Mouse (Mus musculus): ENCODE measurements around the gene Olfr968.

Olfr968 gene

GRCm38 (mm10) chr9:39783153-39783552, at the start of gene Olfr968:
TSS of gene Olfr968 (minus strand) at chr9:39783253.
- no peak for DNase-seq (ENCODE audit: low read depth)

- no peak for DNase-seq (ENCODE audit: low read depth)
Observed at GRCm38 (mm10) chr9:39808560-39808959, 25.5 kb upstream of the Olfr968 start, which contains the start of gene Olfr970. TSS of gene Olfr970 (plus strand) at chr9:39808860.

GRCm38 (mm10) chr9:39790558-39790957, 7.5 kb upstream of the Olfr968 start, which contains the start of gene Olfr969:
TSS of gene Olfr969 (plus strand) at chr9:39790945.
- DNase-seq (ENCODE audit: low read depth), result no peak

- DNase-seq (ENCODE audit: low read depth), result no peak
Observed at GRCm38 (mm10) chr9:39746428-39746827, 36.6 kb downstream of the Olfr968 start.

- DNase-seq (ENCODE audit: low read depth), result no peak
Observed at GRCm38 (mm10) chr9:39745949-39746348, 37.1 kb downstream of the Olfr968 start, which contains the start of gene Olfr967. TSS of gene Olfr967 (plus strand) at chr9:39746249.

GRCm38 (mm10) chr9:39740741-39741140, 42.3 kb downstream of the Olfr968 start:
- no peak for DNase-seq (ENCODE audit: low read depth)

- DNase-seq (ENCODE audit: low read depth), result no peak
Observed at GRCm38 (mm10) chr9:39730678-39731077, 52.4 kb downstream of the Olfr968 start, which contains the start of gene Olfr150. TSS of gene Olfr150 (plus strand) at chr9:39730978.
